Mouse (Mus musculus) kidney, postnatal 10 days (tissue): ENCODE results near the gene Coro6.

Experiments used
- DNase-seq: peaks from one replicate; pipeline ENCODE4 v3.0.0; 2021; ENCODE audit warnings: mixed read lengths

The Coro6 gene

DNA sequence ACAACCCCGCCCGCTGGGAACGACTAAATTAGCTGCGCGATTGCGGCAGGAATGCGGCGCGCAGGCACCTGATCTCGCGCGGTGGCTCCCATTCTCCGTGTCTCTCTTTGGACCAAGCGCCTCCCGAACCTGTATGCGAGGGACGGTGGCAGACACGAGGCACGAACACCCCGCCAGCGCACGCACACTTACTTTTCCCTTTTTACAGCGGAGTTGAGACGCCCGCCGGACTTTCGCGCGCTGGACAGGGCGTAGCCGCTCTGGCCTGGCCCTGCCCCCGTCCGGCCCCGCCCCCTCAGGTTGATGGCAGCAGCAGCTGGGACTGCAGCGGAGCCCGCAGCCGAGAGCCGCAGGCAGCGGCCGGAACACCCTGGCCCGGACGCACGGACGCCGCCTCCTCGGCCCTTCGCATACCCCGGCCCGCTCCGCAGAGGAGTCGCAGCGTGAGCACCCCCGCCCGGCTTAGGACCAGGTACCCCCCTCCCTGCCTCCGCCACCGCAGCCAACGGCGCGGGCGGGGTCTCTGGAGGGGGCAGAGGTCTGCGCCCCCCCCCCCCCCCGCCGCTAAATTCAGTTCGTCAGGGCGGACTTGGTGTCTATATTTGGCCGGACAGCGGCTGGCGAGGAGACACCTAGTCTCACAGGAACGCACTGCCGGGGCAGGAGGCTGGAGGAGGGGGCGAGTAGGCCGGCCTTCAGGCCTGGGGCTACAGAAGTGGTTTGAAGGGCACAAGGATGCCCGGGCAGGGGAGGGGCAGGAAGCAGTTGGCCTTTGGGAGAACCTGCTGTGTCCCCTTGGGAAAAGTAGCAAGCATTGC lies at the start of gene Coro6:
Gene Coro6, plus strand, starts transcription at position 129 of the 818 bp plus-strand sequence.
- DNase-seq = peak; percentile 91

DNA sequence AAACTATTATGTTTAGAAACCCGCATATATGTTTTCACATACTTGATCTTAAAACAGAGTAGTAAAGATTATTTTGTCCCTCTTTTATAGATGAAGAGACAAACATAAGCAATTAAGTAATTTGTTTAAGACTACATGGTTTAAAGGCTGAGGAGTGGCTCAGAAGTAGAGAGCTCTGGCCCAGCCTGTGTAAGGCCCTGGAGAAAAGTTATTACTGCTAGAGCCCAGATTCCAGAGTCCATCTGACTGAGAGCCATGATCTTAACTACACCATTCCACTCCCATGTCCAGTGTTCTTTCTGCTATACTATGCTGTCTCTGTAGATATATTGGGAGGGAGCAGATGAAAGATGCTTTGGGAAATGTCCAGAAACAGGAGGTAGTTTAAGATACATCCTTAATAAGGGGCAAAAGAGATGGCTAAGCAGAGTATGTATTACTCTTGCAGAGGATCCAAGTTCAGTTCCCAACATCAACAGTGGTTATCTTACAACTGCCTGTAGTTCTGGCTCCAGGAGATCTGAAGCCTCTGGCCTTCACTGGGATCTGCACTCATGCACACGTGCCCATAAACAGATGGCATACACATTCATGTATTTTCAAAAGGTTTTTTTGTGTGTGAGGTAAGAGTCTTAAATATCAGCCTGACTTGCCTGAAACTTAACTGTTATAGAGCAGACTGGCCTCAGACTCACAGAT lies 47.9 kb upstream of the Coro6 start:
- no peak for DNase-seq

GRCm38 (mm10) chr11:77416212-77417000 lies 45.8 kb upstream of the Coro6 start:
- DNase-seq = peak; percentile 17

GRCm38 (mm10) chr11:77418021-77418420 lies 44.2 kb upstream of the Coro6 start:
- no peak for DNase-seq

DNA sequence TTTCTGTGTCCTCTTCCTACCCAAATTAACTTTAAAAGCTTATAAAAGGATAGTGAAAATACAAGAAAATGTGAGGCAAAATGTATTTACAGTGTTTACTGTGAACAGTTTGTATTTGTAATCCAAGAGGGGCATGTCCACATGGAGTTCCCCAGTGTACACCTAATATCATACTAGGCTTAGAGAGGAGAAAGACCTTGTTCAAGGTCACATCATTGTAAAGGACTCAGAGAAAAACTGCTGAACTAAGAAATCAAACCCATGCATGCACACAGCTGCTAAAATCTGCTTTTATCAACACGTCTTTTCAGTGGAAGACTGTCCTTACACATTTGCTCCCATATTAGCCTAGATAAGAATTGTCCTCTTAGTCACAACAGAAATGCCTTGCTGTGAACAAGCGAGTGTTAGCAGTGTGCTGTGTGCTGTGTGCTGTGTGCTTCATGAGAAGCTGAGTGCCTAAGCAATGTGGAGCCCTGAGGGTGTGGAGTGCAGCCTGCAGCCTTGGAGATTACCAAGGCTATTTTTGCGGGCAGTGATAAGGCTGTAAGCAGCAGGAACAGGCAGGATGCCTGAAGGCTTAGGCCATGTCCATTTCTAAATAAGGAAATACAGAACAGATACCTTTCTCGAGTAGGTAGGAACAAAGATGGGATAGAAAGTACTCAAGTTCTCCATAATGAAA lies 38.9 kb upstream of the Coro6 start:
- no peak for DNase-seq

DNA sequence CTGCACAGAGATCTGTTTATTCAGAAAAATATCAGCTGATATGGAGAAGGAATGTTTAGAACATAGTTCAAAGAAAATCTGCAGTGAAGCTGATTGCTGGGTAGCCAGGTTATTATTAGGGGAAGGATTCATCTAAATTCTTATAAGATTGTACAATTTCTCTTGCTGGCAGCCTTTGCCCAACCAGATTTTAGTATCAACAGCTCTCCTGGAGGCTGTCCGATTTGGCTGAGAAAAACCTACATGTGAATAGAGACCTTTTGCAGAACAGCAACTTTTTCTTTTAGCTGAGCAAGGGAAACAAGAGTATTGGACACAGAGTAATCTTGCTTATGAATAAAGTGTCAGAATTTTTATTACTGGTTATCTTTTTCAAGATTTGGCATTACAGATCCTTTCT lies 33.8 kb upstream of the Coro6 start:
- no peak for DNase-seq

GRCm38 (mm10) chr11:77437026-77437425 lies 25.2 kb upstream of the Coro6 start:
- DNase-seq = no peak

GRCm38 (mm10) chr11:77440081-77440480 lies 22.1 kb upstream of the Coro6 start:
- peak; percentile 32 for DNase-seq

- no peak for DNase-seq
Observed at GRCm38 (mm10) chr11:77441020-77441419, 21.2 kb upstream of the Coro6 start.

GRCm38 (mm10) chr11:77442186-77443170 lies 19.7 kb upstream of the Coro6 start:
- DNase-seq = peak; percentile 70

DNA sequence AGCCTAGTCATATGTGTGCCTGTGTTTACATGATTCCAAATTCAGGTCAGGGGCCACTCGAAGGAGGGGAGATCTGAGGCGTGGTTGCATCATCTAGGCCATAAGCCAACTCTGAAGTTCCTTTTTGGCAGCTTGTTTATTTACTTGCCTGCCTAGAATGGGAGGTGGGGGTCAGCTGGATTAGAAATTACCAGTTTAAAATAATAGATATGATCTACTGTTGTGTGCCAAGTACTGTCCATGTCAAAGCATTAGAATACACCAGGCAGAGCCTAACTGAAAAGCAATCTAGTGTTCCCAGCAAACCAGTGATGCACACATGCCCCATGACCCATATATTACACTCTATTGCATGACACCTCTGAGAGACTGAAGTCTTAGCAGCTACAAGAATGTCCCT lies 17.3 kb upstream of the Coro6 start:
- peak; percentile 54 for DNase-seq

DNA sequence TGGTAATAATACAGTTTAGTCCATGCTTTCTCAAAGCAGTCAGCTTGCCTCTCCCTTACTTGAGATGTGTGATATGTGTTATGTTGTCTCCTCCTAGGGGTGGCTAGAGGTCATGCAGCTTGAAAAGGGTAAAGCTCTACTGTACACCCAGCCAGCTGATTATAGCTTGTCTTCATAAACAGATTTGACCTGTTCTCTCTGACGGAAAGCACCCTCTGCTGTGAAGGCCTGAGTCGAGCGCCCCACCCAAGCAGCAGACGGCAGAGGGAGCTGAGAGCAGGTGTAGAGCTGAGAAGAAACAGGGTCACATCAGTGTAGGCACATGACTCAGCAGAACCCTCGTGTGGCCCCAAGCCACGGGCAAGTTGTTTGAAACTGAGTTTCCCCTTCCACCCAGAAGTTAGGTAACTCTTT lies 15.6 kb upstream of the Coro6 start:
- peak; percentile 69 for DNase-seq

DNA sequence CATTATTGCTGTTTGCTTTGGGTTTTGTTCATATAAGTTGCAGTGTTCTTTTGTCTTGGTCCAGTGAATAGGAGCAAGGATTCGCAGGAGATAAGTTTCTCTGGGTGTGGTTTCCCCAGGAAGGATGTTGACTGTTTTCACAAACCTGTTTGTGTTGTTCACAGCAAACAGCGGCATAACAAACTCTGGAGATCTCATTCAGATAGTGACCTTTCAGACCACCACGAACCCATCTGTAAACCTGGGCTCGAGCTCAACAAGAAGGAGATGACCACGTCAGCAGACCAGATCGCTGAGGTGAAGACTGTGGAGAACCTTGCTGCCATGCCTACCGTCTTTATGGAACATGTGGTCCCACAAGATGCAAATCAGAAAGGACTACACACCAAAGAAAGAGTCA lies 13.0 kb upstream of the Coro6 start:
- no peak for DNase-seq

- DNase-seq = no peak
Observed at GRCm38 (mm10) chr11:77451670-77452069, 10.5 kb upstream of the Coro6 start.

GRCm38 (mm10) chr11:77453388-77453787 lies 8.8 kb upstream of the Coro6 start:
- DNase-seq = no peak

GRCm38 (mm10) chr11:77455770-77456510 lies 6.3 kb upstream of the Coro6 start:
- no peak for DNase-seq

DNA sequence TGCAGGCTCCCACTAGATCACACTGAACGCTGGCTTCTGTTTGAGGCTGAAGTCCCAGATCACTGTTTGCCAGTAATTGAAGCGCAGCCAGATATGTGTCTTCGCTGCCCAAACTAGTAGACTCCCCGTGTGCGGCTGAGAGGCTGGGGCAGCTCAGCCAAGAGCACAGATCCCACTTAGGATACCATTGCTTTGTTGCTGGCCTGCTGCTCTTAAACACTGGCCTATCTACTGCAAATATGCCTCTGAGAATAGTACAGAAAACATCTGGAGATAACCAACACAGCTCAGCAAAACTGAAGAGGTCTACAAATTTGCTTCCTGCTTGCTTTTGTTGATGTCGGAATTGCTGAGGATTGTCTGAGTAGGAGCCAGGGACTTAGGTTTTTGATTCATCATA lies 5.3 kb upstream of the Coro6 start:
- no peak for DNase-seq

- DNase-seq = no peak
Observed at GRCm38 (mm10) chr11:77461856-77462255, 355 bp upstream of the Coro6 start.

- DNase-seq = no peak
Observed at GRCm38 (mm10) chr11:77463101-77463445, 862 bp downstream of the Coro6 start.

DNA sequence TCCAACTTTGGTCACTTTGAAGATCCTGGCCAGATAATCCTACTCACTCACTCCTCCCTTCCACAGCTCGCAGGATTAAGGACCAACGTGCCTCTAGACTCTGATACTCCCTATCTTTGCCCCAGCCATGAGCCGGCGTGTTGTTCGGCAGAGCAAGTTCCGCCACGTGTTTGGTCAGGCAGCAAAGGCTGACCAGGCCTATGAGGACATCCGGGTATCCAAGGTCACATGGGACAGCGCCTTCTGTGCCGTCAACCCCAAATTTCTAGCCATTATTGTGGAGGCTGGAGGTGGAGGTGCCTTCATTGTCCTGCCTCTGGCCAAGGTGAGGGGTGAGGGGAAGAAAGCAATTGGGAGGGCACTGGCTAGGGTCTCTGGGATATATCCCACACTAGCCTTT lies 1.6 kb downstream of the Coro6 start:
- no peak for DNase-seq

DNA sequence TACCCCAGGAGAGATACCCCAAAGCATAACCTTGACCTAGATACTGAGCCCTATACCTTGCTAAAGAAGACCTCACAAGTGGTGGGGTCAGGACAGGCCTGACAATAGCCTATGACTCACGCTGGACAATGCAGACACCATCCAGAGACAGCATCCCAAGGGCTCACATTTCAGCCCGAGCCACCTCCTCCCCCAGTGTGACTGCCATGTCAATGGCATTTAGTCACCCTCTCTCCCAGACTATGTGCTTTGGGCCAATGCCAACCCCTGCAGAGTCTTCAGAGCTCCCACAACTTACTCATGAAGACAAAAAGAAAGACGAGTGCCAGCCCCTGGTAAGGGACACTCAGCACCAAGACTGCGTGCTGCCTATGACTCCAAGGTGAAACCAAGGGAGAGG lies 2.5 kb downstream of the Coro6 start:
- no peak for DNase-seq
